Mouse (Mus musculus) embryonic facial prominence, embryonic 12.5 days (tissue): ENCODE measurements around the gene Tango6. TPM values are rescaled to one million over a fixed set of nuclear protein-coding genes. Genes with fewer than 3 reads are reported as not detected.

ENCODE experiments used
- ATAC-seq: fragments of 200-750 bp; cut with Nextera tagmentation; 2 replicates; pipeline ENCODE4 v1.8.0; 2017; ENCODE audit not compliant: insufficient number of reproducible peaks, insufficient read depth, low FRiP score, low TSS enrichment
- H3K27ac ChIP-seq: fragments of 300-500 bp; sonication (generic); 2 replicates; pipeline ENCODE4 v1.5.1; 2016; ENCODE audit warnings: mild to moderate bottlenecking
- H3K27me3 ChIP-seq: fragments of 300-500 bp; sonication (generic); 2 replicates; pipeline ENCODE4 v1.6.1; 2016; ENCODE audit warnings: mild to moderate bottlenecking, moderate library complexity
- H3K36me3 ChIP-seq: fragments of 300-500 bp; sonication (generic); 2 replicates; pipeline ENCODE4 v1.6.1; 2016; ENCODE audit warnings: mild to moderate bottlenecking
- H3K4me1 ChIP-seq: fragments of 300-500 bp; sonication (generic); 2 replicates; pipeline ENCODE4 v1.6.1; 2016
- H3K4me2 ChIP-seq: fragments of 300-500 bp; sonication (generic); replicated peaks from 2 replicates; pipeline ENCODE4 v1.6.1; 2016; ENCODE audit warnings: mild to moderate bottlenecking, moderate library complexity
- H3K4me3 ChIP-seq: fragments of 300-500 bp; sonication (generic); 2 replicates; pipeline ENCODE4 v1.5.1; 2016; ENCODE audit warnings: mild to moderate bottlenecking
- H3K9ac ChIP-seq: fragments of 300-500 bp; sonication (generic); 2 replicates; pipeline ENCODE4 v1.6.1; 2016; ENCODE audit warnings: mild to moderate bottlenecking, moderate library complexity
- H3K9me3 ChIP-seq: fragments of 300-500 bp; sonication (generic); 2 replicates; pipeline ENCODE4 v1.6.1; 2016; ENCODE audit warnings: mild to moderate bottlenecking, moderate library complexity
- WGBS: fragments of 180-500 bp; shearing (Covaris S2); methylation state at CpG from one replicate; pipeline ENCODE4 v1.1.7; 2016; 5-methylcytosine and 5-hydroxymethylcytosine counted together
- polyA plus RNA-seq: library from polyadenylated mRNA; unstranded; fragments of >200 nt; fragmentation: Nextera tagmentation; extraction: Ambion mirVana; gene quantifications from 2 replicates; pipeline ENCODE4 v1.2.1, GENCODE M21; 2016

Tango6 gene
- polyA plus RNA-seq, 1 experiment from 2014 or later: 12.0 TPM

DNA sequence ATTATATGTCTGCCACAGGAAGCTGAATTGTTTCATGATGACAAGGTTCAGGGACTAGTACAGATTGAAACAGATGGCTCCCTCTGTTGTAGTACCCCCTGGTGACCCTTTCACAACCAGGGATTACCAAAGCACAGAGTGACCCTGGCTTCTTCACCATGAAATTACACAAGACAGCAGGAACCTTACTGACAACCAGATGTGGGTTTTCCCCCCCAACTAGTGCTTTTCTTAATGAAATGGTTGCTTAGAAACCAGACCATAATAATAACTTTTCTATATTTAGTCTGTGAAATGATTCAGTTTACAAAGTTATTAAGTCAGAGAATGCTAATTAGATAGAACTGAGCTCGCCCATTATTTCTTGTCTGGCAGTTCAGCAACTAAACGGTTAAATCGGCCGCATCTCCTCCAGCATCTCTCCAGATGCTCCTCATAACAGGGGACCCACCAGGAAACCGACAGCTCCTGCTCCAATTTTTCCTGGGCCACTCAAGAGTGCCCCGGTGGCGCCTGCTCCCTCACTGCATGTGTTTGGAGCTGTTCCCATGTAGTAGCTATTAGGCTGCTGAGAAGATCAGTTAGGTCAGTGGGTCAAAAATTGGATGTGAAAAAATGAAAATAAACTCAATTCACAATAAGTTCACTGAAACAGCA, 79.1 kb downstream of the Tango6 start:
- ATAC-seq: no peak
- Histone ChIP-seq H3K4me1 (peaks cover 15% of the 10 kb centered on the region), H3K27ac (no peak overlapping the region), H3K36me3 (peaks cover 3% of the 10 kb centered on the region; the same call in 1 of the 2 replicates), H3K4me3 (no peak overlapping the region), H3K27me3 (no peaks in the 10 kb centered on the region), H3K9ac (no peak overlapping the region), H3K4me2 (no peak overlapping the region), H3K9me3 (no peaks in the 10 kb centered on the region)
- 20% methylated on average over 7 of the region's 7 CpGs for WGBS

DNA sequence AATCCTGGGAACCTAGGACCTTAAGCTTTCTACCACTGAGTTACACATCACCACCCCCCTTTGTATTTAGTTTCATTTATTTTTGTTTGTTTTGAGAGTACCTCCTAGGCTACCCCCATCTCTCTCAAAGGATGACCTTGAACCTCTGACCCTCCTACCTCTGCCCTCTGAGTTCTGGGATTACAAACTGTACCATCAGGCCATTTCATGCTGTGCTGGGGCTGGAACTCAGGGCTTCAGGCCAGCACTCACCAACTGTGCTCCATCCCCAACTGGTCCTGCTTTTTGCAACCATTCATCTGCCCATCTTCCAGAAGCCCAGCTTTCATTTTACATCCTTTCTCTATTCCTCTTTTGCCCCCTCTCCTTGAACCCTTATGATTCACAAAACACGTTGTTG, 81.7 kb downstream of the Tango6 start:
- peaks cover 15% of the 10 kb centered on the region for H3K4me1 ChIP-seq
- H3K4me3 ChIP-seq: no peak overlapping the region
- no peaks in the 10 kb centered on the region for H3K27me3 ChIP-seq
- no peak overlapping the region for H3K4me2 ChIP-seq
- no peaks in the 10 kb centered on the region for H3K9me3 ChIP-seq
- H3K9ac ChIP-seq: no peak overlapping the region
- WGBS: 82% methylated on average over 1 of the region's 1 CpGs
- no peak for ATAC-seq
- H3K36me3 ChIP-seq: no peaks in the 10 kb centered on the region
- H3K27ac ChIP-seq: no peak overlapping the region

DNA sequence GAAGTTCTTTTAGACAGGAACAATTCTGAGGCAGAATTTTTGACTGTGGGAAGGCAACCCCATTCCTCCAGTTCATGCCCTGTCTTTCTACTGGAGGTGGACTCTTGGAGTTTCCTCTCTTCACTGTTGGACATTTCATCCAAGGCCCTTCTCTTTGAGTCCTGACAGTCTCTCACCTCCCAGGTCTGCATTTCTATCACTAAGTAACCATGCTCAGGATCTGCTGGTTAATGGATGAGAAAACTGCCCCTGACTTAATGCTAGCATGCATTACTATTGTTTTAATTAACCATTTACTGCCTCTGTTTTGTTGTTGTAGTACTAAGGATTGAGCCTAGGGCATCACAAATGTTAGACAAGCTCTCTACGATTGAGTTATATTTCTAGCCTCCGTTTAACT, 82.7 kb downstream of the Tango6 start:
- H3K27me3 ChIP-seq: no peaks in the 10 kb centered on the region
- no peak for ATAC-seq
- H3K4me3 ChIP-seq: no peak overlapping the region
- H3K4me2 ChIP-seq: no peak overlapping the region
- H3K9ac ChIP-seq: no peak overlapping the region
- H3K27ac ChIP-seq: no peak overlapping the region
- 93% methylated on average over 2 of the region's 2 CpGs for WGBS
- no peaks in the 10 kb centered on the region for H3K36me3 ChIP-seq
- H3K9me3 ChIP-seq: no peaks in the 10 kb centered on the region
- H3K4me1 ChIP-seq: peaks cover 15% of the 10 kb centered on the region

DNA sequence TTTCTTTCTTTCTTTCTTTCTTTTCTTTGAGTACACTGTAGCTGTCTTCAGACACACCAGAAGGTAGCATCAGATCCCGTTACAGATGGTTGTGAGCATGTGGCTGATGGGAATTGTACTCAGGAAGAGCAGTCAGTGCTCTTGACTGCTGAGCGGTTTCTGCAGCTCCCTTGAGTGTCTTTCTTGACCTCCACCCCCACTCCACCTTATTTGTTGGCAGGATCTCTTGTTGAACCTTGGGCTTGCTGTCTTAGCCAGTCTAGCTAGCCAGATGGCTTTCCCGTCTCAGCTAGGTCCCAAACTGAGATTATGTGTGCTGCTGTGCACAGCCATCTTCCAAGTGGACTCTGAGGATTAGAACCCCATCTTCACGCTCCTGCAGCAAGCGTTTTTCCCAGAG, 83.9 kb downstream of the Tango6 start:
- H3K36me3 ChIP-seq: no peaks in the 10 kb centered on the region
- no peaks in the 10 kb centered on the region for H3K9me3 ChIP-seq
- no peak overlapping the region for H3K9ac ChIP-seq
- H3K4me3 ChIP-seq: no peak overlapping the region
- H3K27ac ChIP-seq: no peak overlapping the region
- H3K4me1 ChIP-seq: peaks cover 7% of the 10 kb centered on the region
- H3K4me2 ChIP-seq: no peak overlapping the region
- H3K27me3 ChIP-seq: no peaks in the 10 kb centered on the region
- WGBS: 91% methylated on average over 5 of the region's 5 CpGs
- ATAC-seq: no peak

DNA sequence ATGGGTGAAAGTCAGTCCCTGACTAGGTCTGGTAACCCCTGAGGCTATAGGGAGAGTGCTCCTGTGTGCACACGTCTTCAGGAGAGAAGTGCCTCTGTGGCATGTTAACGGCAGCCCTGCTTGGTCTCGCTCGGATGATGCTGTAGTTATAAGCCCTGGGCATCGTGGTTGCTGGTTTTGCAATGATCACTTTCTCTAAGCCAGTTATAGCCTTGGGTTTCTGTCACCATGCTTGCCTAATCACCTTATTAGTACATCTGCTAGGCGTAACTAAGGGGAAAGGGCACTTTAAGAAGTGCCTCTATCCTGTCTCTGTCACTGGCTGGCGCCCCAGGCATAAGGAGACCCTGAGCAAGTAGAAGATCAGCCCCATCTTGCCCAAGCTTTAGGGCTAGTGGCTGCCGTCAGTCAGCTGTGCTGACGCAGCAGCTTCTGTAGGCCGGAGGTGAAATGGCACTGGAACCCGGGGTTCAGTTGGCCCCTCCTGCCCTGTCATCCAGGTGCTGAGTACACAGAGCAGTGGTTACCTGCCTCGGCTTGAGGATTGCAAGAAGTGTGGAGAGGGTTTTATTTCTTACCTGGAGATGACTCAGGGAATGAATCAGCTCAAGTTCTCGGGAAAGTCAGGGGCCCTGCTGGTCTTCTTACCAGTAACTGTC, 86.4 kb downstream of the Tango6 start:
- Histone ChIP-seq H3K9ac (no peak overlapping the region), H3K4me1 (no peaks in the 10 kb centered on the region), H3K27me3 (no peaks in the 10 kb centered on the region), H3K4me3 (no peak overlapping the region), H3K36me3 (no peaks in the 10 kb centered on the region), H3K9me3 (no peaks in the 10 kb centered on the region), H3K27ac (no peak overlapping the region), H3K4me2 (no peak overlapping the region)
- no peak for ATAC-seq
- 63% methylated on average over 13 of the region's 13 CpGs for WGBS

DNA sequence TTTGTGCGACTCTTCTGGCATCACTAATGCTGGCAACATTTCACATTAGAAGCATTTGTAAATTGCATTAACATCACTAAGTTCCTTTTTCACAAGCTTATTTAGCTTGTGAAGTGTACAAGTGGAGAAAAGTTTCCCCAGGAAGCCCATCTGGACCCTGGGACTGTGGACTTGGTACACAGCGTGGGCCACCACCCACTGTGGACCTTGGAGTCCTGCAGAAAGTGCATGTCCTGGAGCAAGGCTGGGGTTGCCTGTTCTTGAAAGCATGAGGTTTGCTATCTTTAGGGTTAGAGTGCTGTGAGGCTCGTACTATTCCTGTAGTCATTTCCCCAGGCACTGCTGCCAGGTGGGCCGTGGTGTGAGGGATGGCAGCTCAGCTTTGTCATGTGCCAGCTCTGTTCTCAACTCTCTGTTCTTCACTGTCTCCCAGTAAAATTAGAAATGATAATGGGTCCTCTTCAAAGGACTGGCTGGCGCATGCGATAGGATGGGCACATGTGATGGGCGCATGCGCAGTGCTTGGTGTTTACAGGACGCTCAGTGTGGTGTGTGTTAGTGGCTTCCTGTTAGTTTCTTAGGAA, 87.8 kb downstream of the Tango6 start:
- no peaks in the 10 kb centered on the region for H3K4me1 ChIP-seq
- no peak overlapping the region for H3K4me3 ChIP-seq
- H3K9me3 ChIP-seq: no peaks in the 10 kb centered on the region
- no peak overlapping the region for H3K9ac ChIP-seq
- H3K27ac ChIP-seq: no peak overlapping the region
- ATAC-seq: no peak
- WGBS: 90% methylated on average over 9 of the region's 9 CpGs
- no peaks in the 10 kb centered on the region for H3K27me3 ChIP-seq
- H3K36me3 ChIP-seq: no peaks in the 10 kb centered on the region
- H3K4me2 ChIP-seq: no peak overlapping the region

DNA sequence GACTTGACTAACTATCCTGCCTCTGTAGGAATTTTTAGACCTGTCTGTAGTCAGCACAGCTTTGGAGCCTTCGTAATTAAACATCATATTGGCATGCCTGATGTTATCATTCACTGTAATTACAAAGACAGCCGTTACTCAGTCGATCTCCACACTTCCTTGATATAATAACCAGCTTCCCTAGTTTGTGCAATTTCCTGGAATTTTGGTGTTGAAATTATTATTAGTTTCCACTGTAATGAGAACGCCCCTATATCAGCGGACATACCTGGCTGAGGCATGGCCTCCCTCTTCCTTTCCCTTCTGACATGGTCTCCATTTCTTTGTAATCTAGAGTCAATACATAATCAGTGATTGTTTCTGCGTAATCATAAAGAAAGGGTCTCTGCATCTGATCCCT, 89.2 kb downstream of the Tango6 start:
- H3K9me3 ChIP-seq: no peaks in the 10 kb centered on the region
- 75% methylated on average over 6 of the region's 6 CpGs for WGBS
- ATAC-seq: no peak
- no peaks in the 10 kb centered on the region for H3K4me1 ChIP-seq
- H3K4me3 ChIP-seq: no peak overlapping the region
- H3K27me3 ChIP-seq: no peaks in the 10 kb centered on the region
- H3K27ac ChIP-seq: no peak overlapping the region
- no peak overlapping the region for H3K4me2 ChIP-seq
- no peaks in the 10 kb centered on the region for H3K36me3 ChIP-seq
- H3K9ac ChIP-seq: no peak overlapping the region

DNA sequence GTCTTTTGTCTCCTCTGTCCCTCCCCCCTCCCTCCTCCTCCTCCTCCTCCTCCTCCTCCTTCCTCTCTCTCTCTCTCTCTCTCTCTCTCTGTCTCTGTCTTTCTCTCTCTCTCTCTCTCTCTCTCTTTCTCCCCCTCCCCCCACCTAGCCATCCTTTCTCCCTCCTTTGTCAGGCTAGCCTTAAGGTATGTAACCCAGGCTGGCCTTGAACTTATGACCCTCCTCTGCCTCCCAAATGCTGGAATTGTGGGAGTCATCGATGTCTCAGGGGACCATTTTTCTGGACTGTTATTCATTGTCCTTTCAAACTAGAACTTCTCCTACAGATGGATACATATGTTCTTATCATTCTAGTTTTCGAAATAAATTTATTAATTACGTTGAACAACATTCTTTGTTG, 89.6 kb downstream of the Tango6 start:
- Histone ChIP-seq H3K36me3 (no peaks in the 10 kb centered on the region), H3K27me3 (no peaks in the 10 kb centered on the region), H3K4me1 (no peaks in the 10 kb centered on the region), H3K27ac (no peak overlapping the region), H3K4me3 (no peak overlapping the region), H3K9me3 (no peaks in the 10 kb centered on the region), H3K4me2 (no peak overlapping the region), H3K9ac (no peak overlapping the region)
- 88% methylated on average over 3 of the region's 3 CpGs for WGBS
- ATAC-seq: no peak

DNA sequence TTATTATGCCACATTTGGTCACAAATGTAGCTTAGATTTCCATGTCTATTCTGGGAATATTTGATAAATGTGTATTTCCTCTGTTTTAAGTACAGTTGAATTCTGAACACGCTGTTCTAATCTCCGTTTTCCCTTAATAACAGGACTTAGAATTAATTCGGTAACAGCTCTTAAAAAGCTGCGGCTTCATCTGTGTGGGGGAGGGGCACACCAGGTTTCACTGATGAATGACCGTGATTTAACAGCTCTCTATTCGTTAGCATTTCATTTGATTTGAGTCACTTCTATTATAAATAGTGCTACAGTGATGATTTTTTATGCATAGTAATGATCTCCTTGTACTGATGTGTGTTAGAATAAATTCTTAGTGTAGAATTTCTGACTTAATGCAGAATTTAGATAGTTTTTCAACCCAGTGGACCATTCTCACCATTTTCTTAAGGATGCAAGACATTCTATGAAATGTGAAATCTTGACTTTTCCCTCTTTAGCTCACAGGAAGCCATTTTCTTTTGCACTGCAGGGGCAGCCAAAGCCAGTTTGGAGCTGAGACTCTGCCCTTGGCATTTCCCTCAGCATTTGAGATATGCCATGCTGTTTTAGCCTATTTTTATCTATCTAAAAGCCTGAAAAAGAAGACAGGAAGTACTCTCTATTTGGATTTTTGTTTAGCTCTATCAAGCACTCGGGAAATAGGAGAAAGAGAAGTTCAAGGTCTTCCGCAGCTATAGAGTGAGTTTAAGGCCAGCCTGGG, 91.9 kb downstream of the Tango6 start:
- Histone ChIP-seq H3K9ac (no peak overlapping the region), H3K27me3 (no peaks in the 10 kb centered on the region), H3K4me2 (no peak overlapping the region), H3K4me1 (no peaks in the 10 kb centered on the region), H3K36me3 (no peaks in the 10 kb centered on the region), H3K9me3 (no peaks in the 10 kb centered on the region), H3K27ac (no peak overlapping the region), H3K4me3 (no peak overlapping the region)
- 83% methylated on average over 8 of the region's 8 CpGs for WGBS
- ATAC-seq: no peak

DNA sequence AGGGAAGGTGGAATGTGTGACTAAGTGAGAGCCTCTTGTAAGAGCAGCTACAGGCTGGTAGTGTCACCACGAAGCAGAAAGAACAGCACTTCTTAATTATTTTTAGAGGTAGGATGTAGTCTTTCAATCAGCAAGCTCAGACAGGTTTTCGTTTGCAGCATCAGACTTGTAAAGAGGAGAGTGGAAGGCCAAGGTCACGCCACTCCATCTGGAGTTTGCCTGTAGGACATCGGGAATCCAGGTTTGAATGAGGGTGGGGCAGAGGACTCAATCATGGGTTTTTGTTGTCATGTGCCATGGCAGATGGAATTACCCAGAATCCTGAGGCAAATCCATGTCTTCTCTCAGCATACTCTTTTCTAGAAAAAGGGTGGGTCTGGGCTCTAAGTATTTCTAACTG, 106.8 kb downstream of the Tango6 start:
- 57% methylated on average over 4 of the region's 4 CpGs for WGBS

DNA sequence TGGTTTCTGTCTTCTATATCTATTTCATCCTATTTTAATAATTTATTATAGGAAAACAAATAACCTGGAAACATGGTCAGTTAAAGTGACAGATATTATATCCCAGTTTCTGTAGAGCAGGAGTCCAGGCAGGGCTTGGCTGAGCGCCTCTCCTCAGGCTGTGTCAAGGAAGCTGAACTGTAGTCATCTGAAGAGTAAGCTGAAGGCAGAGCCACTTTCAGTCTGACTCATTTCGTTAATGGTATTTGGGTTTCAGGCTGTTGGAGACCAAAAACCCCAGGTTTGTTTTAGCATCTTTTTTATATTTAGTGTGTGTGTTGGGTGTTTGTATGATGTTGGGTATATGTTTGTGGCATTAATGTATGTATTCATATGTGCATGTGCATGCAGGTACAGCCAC, 112.0 kb downstream of the Tango6 start:
- H3K27me3 ChIP-seq: no peaks in the 10 kb centered on the region
- no peak for ATAC-seq
- H3K9me3 ChIP-seq: no peaks in the 10 kb centered on the region
- 93% methylated on average over 2 of the region's 2 CpGs for WGBS
- no peak overlapping the region for H3K27ac ChIP-seq
- H3K4me3 ChIP-seq: no peak overlapping the region
- H3K36me3 ChIP-seq: no peaks in the 10 kb centered on the region
- no peak overlapping the region for H3K9ac ChIP-seq
- no peaks in the 10 kb centered on the region for H3K4me1 ChIP-seq
- no peak overlapping the region for H3K4me2 ChIP-seq

More for the DNA sequence above, 106.8 kb downstream of the Tango6 start:
- H3K4me1 ChIP-seq: no peaks in the 10 kb centered on the region
- no peaks in the 10 kb centered on the region for H3K36me3 ChIP-seq
- no peak overlapping the region for H3K4me3 ChIP-seq
- ATAC-seq: no peak
- no peaks in the 10 kb centered on the region for H3K27me3 ChIP-seq
- no peak overlapping the region for H3K27ac ChIP-seq
- no peak overlapping the region for H3K9ac ChIP-seq
- H3K9me3 ChIP-seq: no peaks in the 10 kb centered on the region
- no peak overlapping the region for H3K4me2 ChIP-seq

DNA sequence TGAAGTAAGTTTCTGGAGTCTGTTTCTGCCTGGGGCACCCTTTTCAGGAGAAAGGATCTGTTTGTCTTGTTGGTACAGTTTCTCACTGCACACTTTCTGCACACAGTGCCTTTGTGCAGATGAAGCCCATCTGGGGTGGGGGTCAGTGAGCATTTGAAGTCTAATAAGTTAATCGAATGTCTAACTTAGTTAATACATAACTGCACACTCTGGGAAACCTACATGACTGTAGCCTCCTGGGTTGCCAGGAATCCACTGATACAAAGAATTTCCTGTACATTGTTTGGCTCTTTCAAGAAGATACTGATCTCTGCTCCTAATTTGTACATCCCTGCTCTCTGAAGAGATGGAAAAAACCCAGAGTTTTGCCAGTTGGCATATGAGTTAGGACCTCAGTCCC, 117.0 kb downstream of the Tango6 start:
- no peaks in the 10 kb centered on the region for H3K4me1 ChIP-seq
- H3K36me3 ChIP-seq: no peaks in the 10 kb centered on the region
- no peaks in the 10 kb centered on the region for H3K27me3 ChIP-seq
- H3K27ac ChIP-seq: no peak overlapping the region
- no peak overlapping the region for H3K4me2 ChIP-seq
- H3K9me3 ChIP-seq: no peaks in the 10 kb centered on the region
- H3K4me3 ChIP-seq: no peak overlapping the region
- no peak overlapping the region for H3K9ac ChIP-seq
- WGBS: 41% methylated on average over 1 of the region's 1 CpGs
- no peak for ATAC-seq
